Mouse (Mus musculus): ENCODE results near the gene Il9r.
A peak's percentile ranks its signal among the peaks of the same experiment; 100 is the strongest.

Il9r gene

GRCm38 (mm10) chr11:32200075-32200601 is at the start of gene Il9r:
TSS of gene Il9r (minus strand) at chr11:32200279.
- DNase-seq (ENCODE audit: extremely low spot score), result no peak

GRCm38 (mm10) chr11:32248350-32248749 is 48.3 kb upstream of the Il9r start:
- no peak for DNase-seq (ENCODE audit: extremely low spot score)

GRCm38 (mm10) chr11:32247068-32247467 is 47.0 kb upstream of the Il9r start:
- no peak for DNase-seq (ENCODE audit: extremely low spot score)

- DNase-seq (ENCODE audit: extremely low spot score), result no peak
Observed at GRCm38 (mm10) chr11:32245614-32246013, 45.5 kb upstream of the Il9r start.

GRCm38 (mm10) chr11:32244617-32245016 is 44.5 kb upstream of the Il9r start:
- no peak for DNase-seq (ENCODE audit: extremely low spot score)

- DNase-seq (ENCODE audit: extremely low spot score), result no peak
Observed at GRCm38 (mm10) chr11:32244064-32244463, 44.0 kb upstream of the Il9r start.

GRCm38 (mm10) chr11:32243205-32243955 is 43.3 kb upstream of the Il9r start:
- no peak for DNase-seq (ENCODE audit: extremely low spot score)

GRCm38 (mm10) chr11:32242209-32242608 is 42.1 kb upstream of the Il9r start:
- no peak for DNase-seq (ENCODE audit: extremely low spot score)

GRCm38 (mm10) chr11:32241391-32241790 is 41.3 kb upstream of the Il9r start:
- no peak for DNase-seq (ENCODE audit: extremely low spot score)

- peak; percentile 65 for DNase-seq (ENCODE audit: extremely low spot score)
Observed at GRCm38 (mm10) chr11:32238093-32238860, 38.2 kb upstream of the Il9r start.

- DNase-seq (ENCODE audit: extremely low spot score), result no peak
Observed at GRCm38 (mm10) chr11:32237411-32237795, 37.3 kb upstream of the Il9r start.

- DNase-seq (ENCODE audit: extremely low spot score), result peak; percentile 29
Observed at GRCm38 (mm10) chr11:32236712-32237410, 36.8 kb upstream of the Il9r start.

- no peak for DNase-seq (ENCODE audit: extremely low spot score)
Observed at GRCm38 (mm10) chr11:32236132-32236531, 36.1 kb upstream of the Il9r start.

- no peak for DNase-seq (ENCODE audit: extremely low spot score)
Observed at GRCm38 (mm10) chr11:32235646-32236045, 35.6 kb upstream of the Il9r start.

- DNase-seq (ENCODE audit: extremely low spot score), result no peak
Observed at GRCm38 (mm10) chr11:32234816-32235485, 34.9 kb upstream of the Il9r start.

GRCm38 (mm10) chr11:32233895-32234294 is 33.8 kb upstream of the Il9r start:
- no peak for DNase-seq (ENCODE audit: extremely low spot score)

GRCm38 (mm10) chr11:32232848-32233247 is 32.8 kb upstream of the Il9r start:
- no peak for DNase-seq (ENCODE audit: extremely low spot score)

- DNase-seq (ENCODE audit: extremely low spot score), result no peak
Observed at GRCm38 (mm10) chr11:32231125-32231524, 31.0 kb upstream of the Il9r start.

GRCm38 (mm10) chr11:32230220-32230619 is 30.1 kb upstream of the Il9r start:
- no peak for DNase-seq (ENCODE audit: extremely low spot score)

GRCm38 (mm10) chr11:32228292-32228845 is 28.3 kb upstream of the Il9r start:
- no peak for DNase-seq (ENCODE audit: extremely low spot score)

- DNase-seq (ENCODE audit: extremely low spot score), result no peak
Observed at GRCm38 (mm10) chr11:32227555-32227954, 27.5 kb upstream of the Il9r start.
